Mouse (Mus musculus) olfactory bulb, adult 2 months (tissue): ENCODE results near the gene Phactr2. TPM values are rescaled to one million over a fixed set of nuclear protein-coding genes. Genes with fewer than 3 reads are reported as not detected.

Source experiments
- H3K27ac ChIP-seq: fragments of 200-500 bp; 2 replicates; pipeline ENCODE4 v1.5.1; 2012; ENCODE audit warnings: low read depth, low read length; ENCODE audit not compliant: insufficient read depth
- H3K4me1 ChIP-seq: fragments of 200-500 bp; 2 replicates; pipeline ENCODE4 v1.6.1; 2012; ENCODE audit warnings: low read length; ENCODE audit not compliant: control insufficient read depth, insufficient read depth
- H3K4me3 ChIP-seq: fragments of 200-500 bp; 2 replicates; pipeline ENCODE4 v1.5.1; 2012; ENCODE audit warnings: mild to moderate bottlenecking, low read depth, low read length, moderate library complexity; ENCODE audit not compliant: insufficient read depth
- CTCF ChIP-seq: fragments of 200-500 bp; IDR thresholded peaks from 2 replicates; pipeline ENCODE4 v1.5.1; 2012; ENCODE audit warnings: low read depth, mild to moderate bottlenecking, low read length, moderate library complexity; ENCODE audit not compliant: insufficient read depth
- POLR2A ChIP-seq: fragments of 200-500 bp; IDR thresholded peaks from 2 replicates; pipeline ENCODE4 v1.6.1; 2012; ENCODE audit warnings: mild to moderate bottlenecking, low read depth, low read length, moderate library complexity; ENCODE audit not compliant: insufficient read depth
- WGBS: fragments of 180-500 bp; shearing (Covaris S2); methylation state at CpG from one replicate; pipeline ENCODE4 v1.1.7; 2018; 5-methylcytosine and 5-hydroxymethylcytosine counted together
- polyA plus RNA-seq: library from polyadenylated mRNA; stranded (reverse); fragments of >200 nt; gene quantifications from 2 replicates; pipeline ENCODE4 v1.2.4, GENCODE M21; 2012; ENCODE audit warnings: low replicate concordance; ENCODE audit not compliant: missing spikeins, insufficient read depth, insufficient read length

Gene Phactr2
- polyA plus RNA-seq, 1 experiment = not detected

GRCm38 (mm10) chr10:13304641-13305241, 169.5 kb downstream of the Phactr2 start:
- 36% methylated on average over 10 of the region's 10 CpGs for WGBS
- H3K4me1 ChIP-seq = 0 out of 2 replicates have a peak, but pooled peaks cover 4% of the 10 kb centered on the region
- H3K4me3 ChIP-seq = no peak overlapping the region
- H3K27ac ChIP-seq = no peak overlapping the region
- TF ChIP-seq CTCF (no peak), POLR2A (no peak)

DNA sequence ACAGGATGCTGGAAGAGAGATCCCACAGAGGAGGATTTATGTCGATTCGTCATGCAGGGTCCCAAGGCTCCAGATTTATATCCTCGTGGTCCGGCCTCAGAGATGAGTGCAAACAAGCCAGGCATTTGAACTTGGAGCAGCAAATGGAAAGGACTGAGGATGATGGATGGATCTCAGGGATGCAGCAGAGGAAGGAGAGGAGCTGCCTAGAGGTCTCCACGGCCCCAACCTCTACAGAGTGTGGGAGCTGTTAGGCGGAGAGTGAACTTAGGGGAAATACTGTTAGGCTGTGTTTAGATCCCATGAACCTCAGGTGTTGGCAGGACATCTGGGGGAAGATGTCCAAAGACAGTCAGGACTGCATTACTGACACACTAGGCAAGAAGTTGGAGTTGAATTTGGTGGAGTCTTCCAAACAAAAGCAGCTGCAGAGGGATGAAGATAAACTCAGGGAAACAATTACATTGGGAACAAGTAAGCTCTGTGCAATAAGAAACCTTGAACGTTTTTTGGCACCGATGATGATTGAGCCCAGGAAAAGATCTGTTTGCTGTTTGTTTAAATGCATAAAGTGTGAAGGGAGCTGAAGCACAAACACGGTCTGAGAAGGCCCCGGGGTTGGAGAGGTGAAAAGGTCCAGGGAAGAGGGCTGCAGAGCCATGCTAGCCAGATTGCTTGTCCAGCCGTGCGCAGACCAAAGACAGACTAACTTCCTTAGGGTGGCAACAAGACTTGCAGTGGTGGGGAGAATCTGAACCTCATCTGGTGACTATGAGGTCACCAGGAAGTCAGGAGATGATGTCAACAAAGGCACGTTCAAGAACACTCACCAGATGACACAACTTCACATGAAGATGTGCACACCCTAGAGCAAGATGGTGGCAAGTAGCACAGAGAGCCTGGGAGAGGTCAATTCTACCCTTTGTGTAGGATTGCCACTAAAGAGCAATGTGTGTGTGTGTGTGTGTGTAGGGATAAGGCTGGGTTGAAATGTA, 170.6 kb downstream of the Phactr2 start:
- 64% methylated on average over 13 of the region's 13 CpGs for WGBS
- TF ChIP-seq CTCF (no peak), POLR2A (no peak)
- 0 out of 2 replicates have a peak, but pooled peaks cover 4% of the 10 kb centered on the region for H3K4me1 ChIP-seq
- H3K4me3 ChIP-seq = no peak overlapping the region
- H3K27ac ChIP-seq = no peak overlapping the region

GRCm38 (mm10) chr10:13300601-13301000, 173.6 kb downstream of the Phactr2 start:
- H3K4me1 ChIP-seq = 0 out of 2 replicates have a peak, but pooled peaks cover 4% of the 10 kb centered on the region
- no peak overlapping the region for H3K4me3 ChIP-seq
- 88% methylated on average over 6 of the region's 6 CpGs for WGBS
- TF ChIP-seq CTCF (no peak), POLR2A (no peak)
- no peak overlapping the region for H3K27ac ChIP-seq

DNA sequence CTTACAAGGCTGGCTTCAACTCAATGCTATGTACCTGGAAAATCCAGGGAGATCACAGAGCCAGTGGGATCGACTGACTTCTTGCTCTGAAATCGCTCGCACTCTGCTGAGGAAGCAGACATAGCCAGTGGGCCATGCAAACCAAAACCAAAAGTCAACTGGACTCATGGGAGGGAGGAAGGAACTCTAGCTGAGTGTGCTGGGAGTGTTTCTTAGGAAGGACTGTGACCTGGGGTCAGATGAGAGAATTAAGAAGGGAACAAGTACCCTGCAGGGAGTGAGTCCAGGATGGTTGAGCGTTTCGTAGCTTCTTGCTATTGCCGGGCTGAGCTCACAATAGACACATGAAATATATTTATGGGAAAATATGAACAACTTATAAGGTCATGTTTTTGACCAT, 174.0 kb downstream of the Phactr2 start:
- no peak overlapping the region for H3K4me3 ChIP-seq
- H3K27ac ChIP-seq = no peak overlapping the region
- TF ChIP-seq CTCF = no peak
- no peak for TF ChIP-seq POLR2A
- 0 out of 2 replicates have a peak, but pooled peaks cover 4% of the 10 kb centered on the region for H3K4me1 ChIP-seq
- 85% methylated on average over 6 of the region's 6 CpGs for WGBS

DNA sequence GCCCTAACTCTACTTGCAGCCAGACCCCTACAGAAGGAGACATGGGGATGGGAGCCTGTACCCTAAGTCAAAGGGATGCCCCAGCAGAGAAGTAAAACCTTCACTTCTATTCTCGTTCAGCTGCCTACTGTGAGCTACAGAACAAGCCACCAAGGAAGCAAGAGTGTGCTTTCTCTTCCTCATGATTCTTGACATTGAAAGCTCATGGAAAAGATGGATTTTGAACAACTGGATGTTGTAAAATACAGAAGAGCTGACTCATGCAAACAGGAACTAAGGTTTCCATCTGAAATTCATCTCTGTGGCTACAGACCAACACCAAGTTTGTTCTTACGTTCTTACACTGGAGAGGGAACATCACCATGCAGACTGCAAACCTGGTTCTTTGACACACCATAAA, 179.3 kb downstream of the Phactr2 start:
- 95% methylated on average over 2 of the region's 2 CpGs for WGBS
- no peak overlapping the region for H3K4me3 ChIP-seq
- TF ChIP-seq CTCF (no peak), POLR2A (no peak)

GRCm38 (mm10) chr10:13292026-13292425, 182.2 kb downstream of the Phactr2 start:
- Histone ChIP-seq H3K27ac (no peak overlapping the region), H3K4me1 (no peaks in the 10 kb centered on the region), H3K4me3 (no peak overlapping the region)
- TF ChIP-seq POLR2A = no peak
- no peak for TF ChIP-seq CTCF
- 69% methylated on average over 2 of the region's 2 CpGs for WGBS

More for the DNA sequence above, 179.3 kb downstream of the Phactr2 start:
- Histone ChIP-seq H3K4me1 (no peaks in the 10 kb centered on the region), H3K27ac (no peak overlapping the region)

GRCm38 (mm10) chr10:13289252-13289961, 184.8 kb downstream of the Phactr2 start:
- H3K27ac ChIP-seq = no peak overlapping the region
- no peak overlapping the region for H3K4me3 ChIP-seq
- TF ChIP-seq POLR2A (no peak), CTCF (no peak)
- 68% methylated on average over 8 of the region's 8 CpGs for WGBS
- H3K4me1 ChIP-seq = no peaks in the 10 kb centered on the region

- Histone ChIP-seq H3K4me3 (no peak overlapping the region), H3K4me1 (no peaks in the 10 kb centered on the region), H3K27ac (no peak overlapping the region)
- WGBS = 96% methylated on average over 5 of the region's 5 CpGs
- TF ChIP-seq POLR2A = no peak
- no peak for TF ChIP-seq CTCF
Measured at GRCm38 (mm10) chr10:13288296-13288695, 185.9 kb downstream of the Phactr2 start.
